Mouse (Mus musculus): ENCODE measurements around the gene Rexo2.
"Not testable (repeated sequence)": the region's sequence is repeated elsewhere in the genome, so short reads cannot be mapped to it uniquely, and the experiment has no call there.

Gene Rexo2

DNA sequence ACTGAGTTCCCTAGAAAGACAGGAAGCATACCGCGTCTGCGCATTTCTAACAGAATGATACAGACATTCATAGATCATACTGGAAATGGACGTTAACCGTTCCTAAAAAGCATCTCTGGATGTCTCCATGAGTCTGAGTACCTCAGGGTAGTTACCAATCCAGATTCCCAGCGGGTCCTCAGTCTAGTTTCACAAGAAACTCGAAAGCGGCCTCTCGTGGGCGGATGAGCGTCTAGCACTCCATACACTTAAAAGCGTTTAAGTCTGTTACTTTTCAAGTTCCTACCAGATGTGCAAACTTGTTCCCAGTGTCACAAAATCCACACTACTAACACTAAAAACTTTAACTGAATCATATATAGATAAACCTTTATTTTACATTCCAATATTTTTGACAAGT is 7.3 kb downstream of the Rexo2 start:
- DNase-seq (ENCODE audit: low read depth, low spot score) = no peak

DNA sequence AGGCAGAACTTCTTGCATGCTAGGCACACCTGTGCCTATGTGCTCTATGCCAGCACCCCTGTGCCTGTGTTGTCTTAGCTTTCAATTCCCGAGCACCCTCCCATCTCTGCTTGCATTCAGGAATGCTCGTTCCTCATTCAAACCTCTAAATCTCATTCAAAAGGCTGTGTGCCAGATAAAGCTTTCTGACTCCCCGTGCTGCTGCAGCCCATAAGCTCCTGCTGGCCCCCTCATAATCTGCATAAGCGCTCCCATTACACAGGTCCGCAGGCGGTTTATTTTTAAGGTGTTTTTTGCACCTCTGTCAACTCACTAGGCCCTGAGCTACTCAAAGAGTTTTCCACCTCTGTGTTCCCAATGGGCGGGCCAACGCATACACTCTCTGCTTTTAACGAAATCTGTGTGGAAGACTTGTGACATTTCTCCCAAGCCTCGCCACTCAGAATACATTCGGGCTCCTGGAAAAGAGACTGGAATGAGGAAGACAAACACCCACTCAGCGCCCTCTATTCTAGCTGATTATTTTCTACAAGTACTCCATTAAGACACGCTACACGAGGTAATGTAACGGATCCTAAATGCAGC is 7.9 kb downstream of the Rexo2 start:
- DNase-seq (ENCODE audit: low read depth, low spot score) = no peak

DNA sequence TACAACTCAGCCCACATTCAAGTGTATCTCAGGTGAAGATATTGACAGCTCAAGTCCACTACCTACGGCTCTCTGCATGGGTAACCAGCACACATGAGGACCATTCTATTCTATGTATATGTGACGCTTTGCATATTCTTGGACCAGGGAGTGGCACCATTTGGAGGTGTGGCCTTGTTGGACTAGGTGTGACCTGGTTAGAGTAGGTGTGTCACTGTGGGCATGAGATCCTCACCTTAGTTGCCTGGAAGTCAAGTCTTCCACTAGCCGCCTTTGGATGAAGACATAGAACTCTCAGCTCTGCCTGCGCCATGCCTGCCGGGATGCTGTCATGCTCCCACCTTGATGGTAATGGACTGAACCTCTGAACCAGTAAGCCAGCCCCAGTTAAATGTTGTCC is 13.0 kb downstream of the Rexo2 start:
- not testable (repeated sequence) for DNase-seq (ENCODE audit: low read depth, low spot score)

DNA sequence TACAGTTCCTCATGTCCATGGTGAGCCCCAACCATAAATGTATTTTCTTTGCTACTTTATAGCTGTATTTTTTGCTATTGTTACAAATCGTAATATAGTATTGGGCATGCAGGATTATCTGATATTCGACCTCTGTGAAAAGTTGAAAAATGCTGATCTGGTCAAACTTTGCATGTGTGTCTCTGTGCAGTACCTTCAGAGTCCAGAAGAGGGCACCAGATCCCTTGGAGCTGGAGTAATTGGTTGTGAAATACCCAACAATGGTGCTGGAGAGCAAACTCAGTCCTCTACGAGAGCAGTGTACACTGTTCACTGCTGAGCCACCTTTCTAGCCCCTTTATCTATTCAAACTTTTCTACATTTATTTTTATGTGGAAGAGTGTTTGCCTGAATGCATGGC is 13.6 kb downstream of the Rexo2 start:
- DNase-seq (ENCODE audit: low read depth, low spot score) = no peak

DNA sequence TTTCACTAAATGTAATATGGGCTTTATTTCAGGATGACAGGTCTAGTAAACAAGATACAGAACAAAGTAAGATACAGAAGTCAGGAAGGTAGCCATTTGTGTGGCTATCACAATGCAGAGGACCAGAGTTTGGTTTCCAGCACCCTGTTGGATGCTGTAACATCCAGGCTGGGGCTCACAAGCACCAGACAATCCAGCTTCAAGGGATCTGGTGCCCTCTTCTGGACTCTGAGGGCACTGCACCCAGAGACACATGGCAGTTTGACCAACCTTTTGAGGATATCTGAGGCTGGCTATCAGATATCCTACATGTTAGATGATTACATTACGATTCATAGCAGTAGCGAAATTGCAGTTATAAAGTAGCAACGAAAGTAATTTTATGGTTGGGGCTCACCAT is 14.8 kb downstream of the Rexo2 start:
- no peak for DNase-seq (ENCODE audit: low read depth, low spot score)

DNA sequence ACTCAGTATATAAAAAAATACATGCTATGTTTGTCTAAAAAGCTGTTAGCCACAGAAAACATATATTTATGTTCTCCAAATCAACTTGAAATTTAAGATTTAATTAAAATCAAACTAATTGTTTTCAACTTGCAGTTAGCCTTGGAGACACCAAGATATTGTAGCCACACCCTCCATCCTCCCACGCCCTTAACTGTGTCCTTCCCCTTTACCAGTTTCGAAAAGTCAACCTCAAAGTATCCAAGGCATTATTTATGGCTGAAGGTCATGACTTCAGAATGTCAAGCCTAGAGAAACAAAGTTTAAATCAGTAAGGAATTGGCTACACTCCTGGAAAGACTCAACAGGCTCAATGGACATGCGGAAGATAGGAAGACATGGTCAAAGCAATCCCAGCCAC is 18.9 kb downstream of the Rexo2 start:
- no peak for DNase-seq (ENCODE audit: low read depth, low spot score)

DNA sequence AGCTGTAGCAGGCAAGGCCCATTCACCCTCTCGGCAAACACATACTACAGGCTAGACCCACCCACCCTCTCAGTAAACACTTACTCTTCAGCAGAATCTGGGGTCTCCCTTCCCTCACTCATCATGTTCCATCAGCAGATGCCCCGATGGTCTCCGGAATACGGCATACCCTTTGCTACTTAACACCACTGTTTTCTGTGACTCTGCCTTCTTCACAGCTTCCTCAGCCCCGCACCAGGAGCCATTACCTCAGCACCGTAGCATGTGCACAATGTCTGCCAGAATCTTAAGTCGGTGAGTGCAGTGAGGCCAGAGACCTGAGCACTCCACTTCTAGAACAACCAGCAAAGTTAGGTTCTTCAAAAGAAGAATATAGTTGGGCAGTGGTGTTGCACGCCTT is 19.7 kb downstream of the Rexo2 start:
- DNase-seq (ENCODE audit: low read depth, low spot score) = no peak

DNA sequence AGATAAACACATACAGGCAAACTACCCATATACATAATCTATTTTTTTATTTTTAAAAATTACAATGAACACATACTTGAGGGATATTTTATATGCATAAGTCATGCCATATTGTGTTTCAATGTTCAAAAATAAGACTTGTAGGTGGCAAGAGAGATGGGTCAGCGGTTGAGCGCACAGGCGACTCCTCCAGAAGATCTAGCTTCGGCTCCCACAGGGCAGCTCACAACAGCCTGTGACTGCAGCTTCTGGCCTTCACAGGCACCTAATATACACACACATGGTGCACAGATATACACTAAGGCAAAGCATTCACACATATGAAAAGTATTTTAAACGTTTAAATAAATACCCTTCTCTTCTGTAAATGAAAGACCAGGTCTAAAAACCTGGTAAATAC is 21.0 kb downstream of the Rexo2 start:
- no peak for DNase-seq (ENCODE audit: low read depth, low spot score)

DNA sequence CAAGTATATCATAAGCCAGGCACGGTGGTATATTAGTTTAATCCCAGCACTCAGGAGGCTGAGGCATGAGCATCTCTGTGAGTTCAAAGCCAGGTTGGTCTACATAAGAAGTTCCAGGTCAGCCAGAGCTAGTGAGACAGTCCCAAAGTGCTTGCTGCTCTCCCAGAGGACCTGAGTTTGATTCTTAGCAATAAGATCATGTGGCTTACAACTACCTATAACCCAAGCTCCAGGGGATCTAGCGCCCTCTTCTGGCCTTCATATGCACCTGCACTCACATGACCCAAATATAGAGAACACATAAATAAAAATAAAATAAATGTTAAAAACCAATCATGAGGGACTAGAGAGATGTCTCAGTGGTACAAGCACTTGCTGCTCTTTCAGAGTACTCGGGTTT is 21.5 kb downstream of the Rexo2 start:
- no peak for DNase-seq (ENCODE audit: low read depth, low spot score)

DNA sequence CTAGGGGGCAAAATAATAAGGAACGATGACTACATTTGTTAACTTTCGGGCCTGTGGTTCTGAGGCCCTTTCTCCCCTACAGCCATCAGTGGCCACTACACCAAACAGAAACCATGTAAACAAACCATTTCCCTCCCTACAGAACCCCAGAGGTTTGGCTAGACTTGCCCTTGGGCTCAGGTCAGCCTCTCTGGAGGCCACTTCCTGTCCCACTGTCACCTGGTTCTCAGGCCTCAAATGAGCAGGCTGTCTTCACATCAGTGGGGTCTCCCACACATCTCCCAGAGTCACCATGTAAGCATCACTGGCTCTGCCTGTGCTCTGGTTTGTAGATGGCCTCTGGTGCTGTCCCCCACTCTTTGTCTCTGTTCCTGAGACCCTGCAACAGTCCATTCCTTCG is 24.5 kb downstream of the Rexo2 start:
- no peak for DNase-seq (ENCODE audit: low read depth, low spot score)

DNA sequence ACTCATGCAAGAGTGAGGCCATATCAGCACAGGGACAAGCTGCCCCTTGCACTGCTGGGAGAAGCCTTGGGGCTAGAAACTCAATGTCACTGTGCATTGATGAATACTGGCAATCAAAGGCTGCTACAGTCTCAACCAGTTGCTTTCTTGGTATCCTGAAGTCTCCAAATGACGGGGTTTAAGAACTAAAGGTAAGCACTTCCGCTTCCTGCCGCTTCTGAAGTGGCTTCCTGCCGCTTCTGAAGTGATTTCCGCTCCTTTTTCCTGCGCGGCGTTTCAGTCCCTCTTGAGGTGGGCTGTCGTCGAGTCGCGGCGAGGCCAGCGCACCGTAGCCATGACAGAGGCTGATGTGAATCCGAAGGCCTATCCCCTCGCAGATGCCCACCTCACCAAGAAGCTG is 30.4 kb downstream of the Rexo2 start:
- no peak for DNase-seq (ENCODE audit: low read depth, low spot score)

DNA sequence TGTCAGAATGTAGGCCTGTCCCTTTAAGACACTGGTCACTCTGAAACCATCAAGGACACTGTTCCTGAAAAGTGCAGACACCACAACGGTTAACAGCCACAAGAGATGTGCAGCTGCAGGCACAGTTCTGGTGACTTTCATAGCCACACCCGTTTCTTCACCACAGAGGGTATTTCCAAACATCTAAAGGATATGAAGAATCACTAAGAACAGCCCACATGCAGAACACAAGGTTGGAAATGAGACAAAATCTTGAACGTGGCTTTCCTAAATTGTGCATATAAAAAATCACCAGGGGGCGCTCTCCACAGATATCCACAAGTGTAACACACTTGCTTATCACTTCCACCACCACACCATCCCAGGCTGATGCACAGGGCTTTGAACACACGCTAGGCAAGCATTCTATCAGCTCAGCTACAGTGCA is 32.6 kb downstream of the Rexo2 start:
- no peak for DNase-seq (ENCODE audit: low read depth, low spot score)

DNA sequence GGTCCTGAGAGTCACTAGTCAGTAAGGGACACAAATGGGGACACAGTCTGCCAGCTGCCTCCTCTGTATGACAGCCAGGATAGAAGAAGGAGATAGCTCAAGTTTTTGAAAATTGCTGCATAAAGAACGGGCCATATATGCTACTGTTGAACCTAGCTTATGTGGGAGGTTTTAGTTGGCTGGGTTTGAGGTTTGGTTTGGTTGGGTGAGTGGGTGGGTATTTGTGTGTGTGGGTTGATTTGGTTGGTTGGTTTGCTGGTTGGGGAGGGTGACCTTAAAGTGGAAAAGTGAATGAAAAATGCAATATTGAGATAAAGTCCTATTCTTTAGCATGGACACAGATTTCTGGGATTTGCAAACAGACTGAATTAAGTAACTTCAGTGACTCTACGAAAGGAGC is 35.6 kb downstream of the Rexo2 start:
- DNase-seq (ENCODE audit: low read depth, low spot score) = no peak

DNA sequence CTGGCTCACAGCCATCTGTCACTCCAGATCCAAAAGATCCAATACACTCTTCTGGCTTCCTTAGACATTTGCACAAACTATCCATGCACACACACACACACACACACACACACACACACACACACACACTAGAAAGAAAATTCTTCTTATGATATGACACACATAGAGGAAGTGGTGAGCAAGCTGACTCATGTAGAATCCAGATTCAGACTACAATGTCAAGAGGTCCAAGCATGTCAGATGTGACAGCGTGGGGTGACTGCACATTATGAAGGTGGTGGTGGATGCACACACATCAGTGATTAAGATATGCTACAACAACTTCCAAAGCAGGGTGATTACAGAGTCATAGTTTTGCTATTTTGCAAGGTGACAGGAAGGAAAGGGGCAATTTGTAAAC is 36.5 kb downstream of the Rexo2 start:
- DNase-seq (ENCODE audit: low read depth, low spot score) = no peak

DNA sequence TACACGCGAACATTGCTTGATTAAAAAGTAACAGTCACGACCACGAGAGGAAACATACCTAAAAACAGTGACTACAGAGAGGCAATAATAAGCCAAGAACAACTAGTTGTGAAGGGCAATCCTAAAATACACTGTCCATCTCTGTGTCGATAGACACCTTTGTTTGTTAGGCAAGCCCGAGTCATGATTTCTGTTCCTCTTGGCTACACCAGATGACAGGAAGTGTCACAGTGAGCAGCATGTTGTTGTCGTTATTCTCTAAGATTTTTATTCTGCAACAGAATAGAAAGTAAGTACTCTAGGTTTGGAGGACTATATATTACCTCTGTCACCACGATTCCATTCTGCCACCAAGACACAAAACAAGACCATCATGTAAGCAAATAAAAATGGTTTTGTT is 48.0 kb downstream of the Rexo2 start:
- DNase-seq (ENCODE audit: low read depth, low spot score) = no peak

DNA sequence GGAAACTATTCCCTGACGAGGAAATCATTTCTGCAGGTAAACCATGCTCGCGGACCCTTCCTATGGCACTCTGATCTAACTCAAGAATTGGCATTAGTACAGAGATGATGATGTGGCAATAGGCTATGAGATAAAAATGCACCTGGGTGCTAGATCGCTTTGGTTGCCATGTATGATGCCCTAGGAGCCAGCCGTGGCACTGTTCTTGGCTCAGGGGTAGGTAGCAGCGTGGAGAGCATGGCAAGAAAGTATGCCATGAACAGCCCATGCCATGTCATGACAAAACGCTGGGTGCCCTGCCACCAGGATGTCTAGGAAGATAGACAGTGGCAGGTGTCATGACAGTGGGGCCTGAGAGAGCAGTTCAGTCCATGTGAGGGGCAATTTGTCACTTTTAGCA is 53.2 kb downstream of the Rexo2 start:
- no peak for DNase-seq (ENCODE audit: low read depth, low spot score)

DNA sequence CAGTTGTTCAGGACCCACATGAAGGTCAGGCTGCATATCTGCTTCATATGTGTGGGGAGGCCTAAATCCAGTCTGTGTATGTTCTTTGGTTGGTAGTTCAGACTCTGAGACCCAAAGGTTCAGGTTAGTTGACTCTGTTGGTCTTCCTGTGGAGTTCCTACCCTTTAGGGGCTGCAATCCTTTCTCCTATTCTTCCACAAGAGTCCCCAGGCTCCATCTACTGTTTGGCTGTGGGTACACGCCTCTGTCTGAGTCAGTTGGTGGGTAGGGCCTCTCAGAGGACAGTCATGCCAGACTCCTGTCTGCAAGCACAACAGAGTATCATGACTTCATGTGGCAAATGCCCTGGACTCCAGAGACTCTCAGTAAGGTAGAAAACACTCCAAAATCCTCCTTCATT is 57.2 kb downstream of the Rexo2 start:
- no peak for DNase-seq (ENCODE audit: low read depth, low spot score)

DNA sequence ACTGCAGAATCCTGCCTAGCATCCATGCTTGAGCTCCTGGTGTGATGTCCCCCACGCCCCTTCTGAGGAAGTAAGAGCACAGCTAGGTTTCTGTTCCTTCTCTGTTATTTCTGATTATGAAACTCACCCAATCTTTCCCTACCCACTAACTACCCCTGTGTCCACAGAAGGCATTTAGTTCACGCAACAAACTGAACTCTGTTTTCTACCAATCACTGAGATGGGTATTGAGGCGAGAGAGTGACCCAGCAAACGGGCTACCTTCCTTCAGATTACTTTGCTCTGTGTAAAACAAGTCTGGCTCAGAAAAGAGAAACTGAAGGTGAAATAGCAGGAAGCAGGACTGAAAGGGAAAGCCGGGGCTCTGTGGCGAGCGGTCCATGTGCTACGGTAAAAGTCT is 58.0 kb downstream of the Rexo2 start:
- DNase-seq (ENCODE audit: low read depth, low spot score) = no peak

DNA sequence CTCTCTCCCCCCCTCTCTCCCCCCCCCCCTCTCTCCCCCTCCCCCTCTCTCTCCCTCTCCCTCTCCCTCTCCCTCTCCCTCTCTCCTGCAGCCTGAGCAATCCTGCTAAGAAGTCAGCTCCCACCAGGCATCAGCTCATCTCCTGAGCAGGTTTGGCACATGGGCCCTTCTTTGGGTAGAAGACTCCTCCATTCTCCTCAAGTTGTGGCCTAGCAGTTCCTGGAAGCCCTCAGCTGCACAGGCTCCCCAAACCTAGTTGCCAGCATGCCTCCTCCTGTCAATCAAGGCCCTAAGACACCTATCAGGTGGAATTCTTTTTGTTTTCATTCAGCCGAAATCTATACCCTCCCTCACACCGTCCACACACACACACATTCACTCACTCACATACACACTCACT is 58.9 kb downstream of the Rexo2 start:
- DNase-seq (ENCODE audit: low read depth, low spot score) = no peak

DNA sequence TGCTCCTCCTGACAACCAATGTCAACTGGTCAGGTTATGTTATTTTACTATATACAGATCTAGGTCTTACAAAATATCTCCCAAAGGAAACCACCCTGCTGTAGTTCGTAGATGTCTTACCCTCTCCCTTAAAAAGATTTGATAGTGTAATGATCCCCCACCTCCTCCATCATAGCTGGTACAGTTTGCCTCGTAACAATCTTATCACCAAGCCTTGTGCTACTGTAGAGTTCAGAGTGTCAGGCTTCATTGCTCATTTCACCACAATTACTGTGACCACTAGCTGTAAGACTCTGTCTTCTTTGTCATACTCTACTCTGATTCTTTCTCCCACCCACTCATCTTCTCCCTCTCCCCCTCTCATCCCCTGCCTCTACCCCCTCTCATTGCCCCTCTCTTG is 59.4 kb downstream of the Rexo2 start:
- DNase-seq (ENCODE audit: low read depth, low spot score) = no peak

DNA sequence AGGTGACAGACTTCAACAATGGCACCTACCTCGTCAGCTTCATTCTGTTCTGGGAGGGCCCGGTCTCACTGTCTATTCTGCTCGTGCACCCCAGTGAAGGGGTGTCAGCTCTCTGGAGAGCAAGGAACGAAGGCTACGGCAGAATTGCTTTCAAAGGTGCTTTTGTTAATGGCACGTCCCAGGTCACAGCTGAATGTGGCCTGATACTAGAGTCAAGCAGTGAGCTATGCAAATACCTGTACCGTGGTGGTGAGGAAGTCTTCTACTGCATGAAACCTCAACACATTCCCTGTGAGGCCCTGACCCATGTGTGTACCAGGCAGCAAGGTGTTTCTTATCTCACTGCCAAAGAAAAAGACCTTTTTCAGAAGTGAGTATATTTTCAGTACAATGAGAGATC is 60.0 kb downstream of the Rexo2 start:
- DNase-seq (ENCODE audit: low read depth, low spot score) = no peak

DNA sequence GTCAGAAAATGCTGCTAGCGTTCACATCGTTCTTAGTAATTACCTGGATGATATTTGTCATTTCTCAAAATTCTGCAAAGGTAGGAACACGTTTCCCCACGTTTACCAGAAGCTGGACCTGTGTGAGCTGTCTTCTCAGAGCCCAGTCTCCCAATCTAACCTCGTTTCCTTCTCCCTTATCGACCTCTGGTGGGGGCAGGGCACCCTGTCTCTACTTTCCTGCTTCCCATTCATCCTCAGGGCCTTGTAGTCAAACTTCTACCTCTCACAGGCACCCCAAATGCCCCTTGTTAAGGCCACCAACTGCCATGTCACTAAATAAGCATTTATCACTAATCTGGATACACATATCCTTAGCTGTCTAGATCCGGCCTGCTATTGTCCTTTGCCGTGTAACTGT is 61.6 kb downstream of the Rexo2 start:
- no peak for DNase-seq (ENCODE audit: low read depth, low spot score)

Data from brain, embryonic 18.5 days (tissue).